Mouse (Mus musculus) thymus, postnatal 36 days (tissue): Measurements from ENCODE around the gene Dclk3.

Experiments
- DNase-seq, 2 experiments: peaks; one replicate each; pipeline ENCODE4 v3.0.0; 2022; ENCODE audit warnings: mixed read lengths in 2 of 2

Gene Dclk3

GRCm38 (mm10) chr9:111438904-111439835, at the start of gene Dclk3:
TSS of gene Dclk3 (plus strand) at chr9:111439081.
- peak; percentile 2 to 5 for DNase-seq

- no peak for DNase-seq
These were observed 48.9 kb upstream of the Dclk3 start for GRCm38 (mm10) chr9:111390016-111390415.

GRCm38 (mm10) chr9:111391036-111391435, 47.8 kb upstream of the Dclk3 start:
- DNase-seq = no peak

- DNase-seq = no peak
These were observed 46.9 kb upstream of the Dclk3 start for GRCm38 (mm10) chr9:111391926-111392442.

- no peak for DNase-seq
These were observed 43.6 kb upstream of the Dclk3 start for GRCm38 (mm10) chr9:111395265-111395664.

GRCm38 (mm10) chr9:111398059-111398458, 40.8 kb upstream of the Dclk3 start:
- DNase-seq = no peak

- no peak for DNase-seq
These were observed 38.8 kb upstream of the Dclk3 start for GRCm38 (mm10) chr9:111400089-111400488.

GRCm38 (mm10) chr9:111403159-111403558, 35.7 kb upstream of the Dclk3 start:
- DNase-seq = no peak

- DNase-seq = no peak
These were observed 34.4 kb upstream of the Dclk3 start for GRCm38 (mm10) chr9:111404346-111405079.

- no peak for DNase-seq
These were observed 33.8 kb upstream of the Dclk3 start for GRCm38 (mm10) chr9:111405080-111405428.

- DNase-seq = no peak
These were observed 30.9 kb upstream of the Dclk3 start for GRCm38 (mm10) chr9:111408012-111408411.

- DNase-seq = no peak
These were observed 30.5 kb upstream of the Dclk3 start for GRCm38 (mm10) chr9:111408427-111408826.

- no peak for DNase-seq
These were observed 26.3 kb upstream of the Dclk3 start for GRCm38 (mm10) chr9:111412471-111413160.

- no peak for DNase-seq
These were observed 17.0 kb upstream of the Dclk3 start for GRCm38 (mm10) chr9:111421862-111422261.

GRCm38 (mm10) chr9:111422567-111422966, 16.3 kb upstream of the Dclk3 start:
- DNase-seq = no peak

GRCm38 (mm10) chr9:111425113-111425512, 13.8 kb upstream of the Dclk3 start:
- DNase-seq = no peak

- DNase-seq = no peak
These were observed 12.9 kb upstream of the Dclk3 start for GRCm38 (mm10) chr9:111425952-111426351.

- no peak for DNase-seq
These were observed 10.9 kb upstream of the Dclk3 start for GRCm38 (mm10) chr9:111427891-111428555.

GRCm38 (mm10) chr9:111428698-111429362, 10.1 kb upstream of the Dclk3 start:
- DNase-seq = no peak

GRCm38 (mm10) chr9:111429363-111429750, 9.5 kb upstream of the Dclk3 start:
- DNase-seq = no peak

GRCm38 (mm10) chr9:111435429-111435828, 3.5 kb upstream of the Dclk3 start:
- DNase-seq = no peak

GRCm38 (mm10) chr9:111439836-111440201, 938 bp downstream of the Dclk3 start:
- no peak for DNase-seq
